Mouse (Mus musculus) adrenal gland, postnatal 4 days (tissue): ENCODE data around the gene Fam221a. TPM values are rescaled to one million over a fixed set of nuclear protein-coding genes. Genes with fewer than 3 reads are reported as not detected.

Source experiments
- DNase-seq, 2 experiments: peaks; one replicate each; pipeline ENCODE4 v3.0.0; 2021 to 2022; ENCODE audit warnings: low spot score in 2 of 2, mixed read lengths in 2 of 2
- long read RNA-seq, 2 experiments: library from polyadenylated mRNA; stranded (forward); transcript quantifications; one replicate each; pipeline ENCODE4 v2.0.0; 2021
- total RNA-seq, 2 experiments: library from RNA; stranded (reverse); gene quantifications; 2 replicates each; pipeline ENCODE4 v1.2.3; 2021

Gene Fam221a
- 1 to 10 TPM; 7.1 to 7.5 TPM for total RNA-seq
- long read RNA-seq, experiment 1, transcript Fam221a-201 (7 exons, 2,730 nt) = major isoform, 6 of 7 reads
- long read RNA-seq, experiment 1, partial matches to known transcripts = 1 of 7 reads
- long read RNA-seq, experiment 1, other reads (novel, unspliced or antisense) = 0 of 7 reads
- long read RNA-seq, experiment 2, partial matches to known transcripts = 0 of 7 reads
- long read RNA-seq, experiment 2, other reads (novel, unspliced or antisense) = 2 of 7 reads

DNA sequence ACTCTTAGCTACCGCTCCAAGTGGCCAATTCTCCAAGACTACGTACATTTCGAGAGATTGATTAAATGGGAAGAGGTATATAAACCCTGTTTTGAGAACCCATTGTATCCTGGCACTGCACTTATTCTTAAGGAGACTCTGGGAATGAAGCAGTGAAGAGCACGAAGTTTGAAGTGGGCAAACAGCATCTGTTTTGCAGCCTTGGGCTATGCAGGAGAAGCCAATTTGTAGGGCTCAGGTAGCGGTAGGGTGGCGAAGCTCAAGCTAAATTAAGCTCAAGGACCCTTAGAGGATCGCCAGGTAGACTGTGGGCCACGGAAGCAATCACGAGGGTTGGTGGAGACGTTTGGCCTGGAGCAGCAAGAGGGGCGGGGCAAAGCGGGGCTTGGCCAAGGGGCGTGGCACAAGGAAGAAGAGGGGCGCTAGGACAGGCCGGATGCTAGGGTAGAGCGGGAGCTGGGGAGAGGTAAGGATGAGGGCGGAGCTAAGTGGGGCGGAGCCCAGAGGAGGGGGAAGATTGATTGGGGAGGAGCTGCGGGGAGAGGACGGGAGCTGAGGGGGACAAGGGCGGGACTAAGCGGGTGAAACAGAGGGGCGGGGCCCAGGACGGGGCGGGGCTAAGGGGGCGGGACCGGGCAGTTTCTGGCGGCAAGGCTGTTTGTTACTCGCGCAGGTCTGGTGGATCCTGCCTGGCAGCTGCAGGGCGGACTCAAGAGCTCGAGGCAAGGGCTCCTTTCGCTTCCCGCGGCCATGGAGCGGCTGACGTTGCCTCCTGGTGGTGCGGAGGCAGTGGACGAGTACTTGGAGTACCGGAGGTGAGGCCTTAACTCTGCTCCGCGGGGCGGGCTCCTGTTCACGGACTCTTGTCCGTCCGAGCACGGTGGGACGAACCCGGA lies at the start of gene Fam221a:
TSS of gene Fam221a (plus strand) at position 581 of the 896 bp plus-strand sequence.
- peak; percentile 52 to 70 for DNase-seq

DNA sequence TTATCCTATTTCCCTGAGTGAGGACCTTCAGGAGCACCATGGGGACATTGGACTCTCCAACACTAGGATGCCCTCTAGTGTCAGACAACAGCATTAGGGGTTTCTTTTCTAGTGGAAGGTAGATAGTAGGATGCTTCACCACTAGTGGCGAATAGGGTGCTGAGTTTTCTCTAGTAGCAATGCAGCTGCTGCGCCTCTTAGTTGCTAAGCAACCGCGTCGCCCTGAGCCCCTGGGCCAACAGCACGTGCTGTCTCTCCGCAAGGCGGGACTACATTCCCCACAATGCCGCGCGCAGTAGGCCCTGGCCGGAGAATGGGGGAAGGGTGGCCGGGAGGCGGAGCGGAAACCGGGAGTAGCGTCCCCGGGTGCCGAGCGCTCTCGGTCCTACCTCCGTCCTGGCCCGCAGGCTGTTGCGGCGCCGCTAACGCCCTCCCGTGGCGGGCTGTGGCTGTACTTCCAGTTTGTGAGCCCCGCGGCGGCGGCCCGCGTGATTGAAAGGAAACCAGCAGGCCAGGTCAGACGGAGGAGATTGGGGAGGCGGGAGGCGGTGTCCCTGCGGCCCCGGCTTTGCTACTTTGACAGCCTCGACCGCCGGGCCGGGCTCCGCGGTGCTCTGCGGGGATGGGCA lies 48.5 kb upstream of the Fam221a start, which contains the start of gene Ccdc126:
TSS of gene Ccdc126 (plus strand) at position 309 of the 629 bp plus-strand sequence.
- DNase-seq = peak; percentile 87 to 96

DNA sequence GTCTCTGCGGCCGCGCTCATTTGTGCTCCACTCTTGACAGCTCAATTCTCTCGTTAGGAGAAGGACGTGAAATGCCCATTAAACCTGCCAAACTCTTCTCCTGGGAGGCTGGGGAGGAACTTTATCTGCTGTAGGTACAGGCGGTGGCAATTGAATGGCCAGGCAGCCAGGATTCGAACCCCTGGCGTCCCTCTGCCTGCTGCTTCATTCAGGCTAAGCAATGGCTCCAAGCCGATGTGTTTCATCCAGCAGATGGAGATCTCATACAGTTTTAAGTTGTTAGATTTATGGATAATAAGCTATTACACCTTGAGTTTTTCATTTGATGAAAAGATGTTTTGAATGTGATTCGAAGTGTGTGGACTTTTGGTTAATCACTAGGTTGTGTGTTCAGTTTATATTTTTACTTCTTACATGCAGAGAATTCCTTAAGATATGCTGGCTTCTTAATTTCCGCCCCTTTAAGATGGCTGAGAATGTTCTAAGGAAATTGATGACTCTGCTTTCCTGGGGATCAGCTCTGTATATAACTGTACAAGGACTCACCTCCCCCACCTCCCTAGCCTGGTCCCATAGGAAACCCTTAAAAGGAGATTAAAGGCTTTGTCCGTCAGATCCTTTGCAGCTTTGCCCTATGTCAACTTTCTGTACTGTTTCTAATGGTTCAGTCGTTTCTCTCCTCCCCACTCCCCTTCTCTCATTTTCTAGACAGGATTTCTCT lies 47.8 kb upstream of the Fam221a start:
- no peak for DNase-seq

DNA sequence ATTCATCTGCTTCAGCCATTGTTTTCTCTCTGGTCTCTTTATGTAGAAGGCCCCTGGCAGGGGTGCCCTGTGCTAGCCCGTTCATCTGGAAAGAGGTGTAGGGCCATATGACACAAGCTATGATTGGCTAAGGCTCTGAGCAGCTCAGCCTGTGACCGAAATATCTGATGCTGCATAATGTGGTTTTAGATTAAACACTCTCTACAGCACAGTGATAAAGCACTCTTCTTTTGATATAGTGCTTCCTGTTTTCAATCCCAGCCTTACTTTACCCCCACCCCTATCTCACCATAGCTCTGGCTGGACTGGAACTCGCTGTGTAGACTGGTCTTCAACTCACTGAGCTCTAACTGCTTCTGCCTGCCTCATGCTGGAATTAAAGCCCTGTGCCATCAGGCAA lies 46.2 kb upstream of the Fam221a start:
- no peak for DNase-seq

DNA sequence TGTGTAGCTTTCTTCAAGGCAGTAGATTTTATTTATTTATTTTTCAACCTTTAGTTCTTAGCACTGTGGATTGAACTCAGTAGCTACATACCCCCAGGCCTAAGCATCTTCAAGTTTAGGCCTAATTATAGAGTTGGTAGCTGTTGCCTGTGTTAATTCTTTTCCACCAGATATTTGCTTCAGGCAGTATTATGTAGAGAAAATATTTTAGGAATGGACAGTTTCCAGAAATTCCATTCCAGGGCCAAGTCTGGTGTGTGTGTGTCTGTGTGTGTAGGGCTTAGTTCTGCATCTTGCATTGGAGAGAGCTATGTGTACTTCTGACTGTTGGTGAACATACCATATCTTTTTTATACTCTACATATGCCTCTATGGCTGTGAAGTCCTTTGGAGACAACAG lies 45.5 kb upstream of the Fam221a start:
- no peak for DNase-seq

DNA sequence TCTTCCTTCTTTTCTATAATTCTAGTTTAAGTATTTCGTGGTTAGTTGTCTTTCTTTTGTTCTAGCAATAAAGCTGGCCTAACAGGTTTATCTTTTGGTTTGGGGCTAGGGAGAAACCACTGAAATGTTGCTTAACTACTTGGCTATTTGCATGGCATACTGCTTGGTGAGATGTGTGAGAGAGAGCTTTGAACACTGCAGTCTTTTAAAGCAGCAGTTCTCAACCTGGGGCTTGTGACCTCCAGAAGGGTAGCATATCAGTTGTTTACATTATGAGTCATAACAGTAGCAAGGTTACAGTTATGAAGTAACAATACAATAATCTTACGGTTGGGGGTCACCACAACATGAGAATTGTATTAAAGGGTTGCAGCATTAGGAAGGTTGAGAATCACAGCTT lies 44.6 kb upstream of the Fam221a start:
- DNase-seq = no peak

DNA sequence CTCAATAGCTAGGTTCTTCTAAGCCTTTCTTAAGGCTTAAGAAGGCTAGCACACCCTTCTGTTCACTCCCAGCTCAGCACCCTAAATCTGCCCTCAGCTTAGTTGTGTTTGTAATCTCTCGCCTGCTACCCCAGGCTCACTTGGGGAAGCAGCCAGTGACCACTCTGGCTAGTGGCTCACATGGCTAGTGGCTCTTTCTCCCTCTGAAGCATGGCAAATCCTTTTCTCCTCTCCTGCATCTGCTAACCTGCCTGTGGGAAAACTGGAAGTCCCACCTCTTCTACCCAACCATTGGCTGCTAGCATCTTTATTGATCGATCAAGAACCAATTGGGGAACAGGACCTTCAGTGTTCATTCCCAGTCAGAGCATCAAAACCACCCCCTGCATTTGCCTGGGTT lies 43.0 kb upstream of the Fam221a start:
- DNase-seq = no peak

DNA sequence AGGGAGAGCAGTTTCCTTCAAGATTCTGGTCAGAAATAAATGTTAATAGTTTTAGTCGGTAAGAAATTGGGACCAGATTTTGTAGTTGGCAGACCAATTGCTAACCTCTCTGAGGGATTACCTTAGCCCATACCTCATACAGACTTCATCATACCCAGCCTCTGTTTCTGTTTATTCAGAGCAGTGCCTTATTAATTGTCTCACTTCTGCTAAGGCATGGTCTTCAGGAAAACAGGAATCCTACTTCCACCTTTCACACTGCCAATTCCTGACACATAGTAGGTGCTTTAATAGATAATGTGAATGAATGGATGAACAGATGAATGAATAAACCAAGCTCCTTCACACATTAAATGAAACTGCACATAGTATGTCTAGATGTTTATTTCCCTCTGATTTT lies 42.2 kb upstream of the Fam221a start:
- no peak for DNase-seq

DNA sequence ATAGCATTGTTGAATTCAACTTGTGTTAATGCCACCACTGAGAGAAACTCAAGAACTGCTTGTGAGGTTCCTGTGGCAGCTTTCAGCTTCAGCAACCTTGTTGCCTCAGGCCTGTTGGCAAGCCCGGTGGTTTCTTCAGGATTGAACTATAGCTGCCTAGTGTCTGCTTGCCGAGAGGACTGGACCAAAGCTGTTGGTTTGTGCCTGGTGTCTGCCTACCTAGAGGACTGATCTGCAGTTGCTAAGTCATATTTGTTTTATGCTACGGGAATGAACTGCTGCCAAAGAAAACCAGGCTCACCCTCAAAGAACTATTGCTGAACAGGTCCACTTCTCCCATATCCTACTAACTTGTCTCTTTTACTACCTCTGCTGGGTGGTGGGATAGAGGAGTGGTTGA lies 40.7 kb upstream of the Fam221a start:
- DNase-seq = no peak

DNA sequence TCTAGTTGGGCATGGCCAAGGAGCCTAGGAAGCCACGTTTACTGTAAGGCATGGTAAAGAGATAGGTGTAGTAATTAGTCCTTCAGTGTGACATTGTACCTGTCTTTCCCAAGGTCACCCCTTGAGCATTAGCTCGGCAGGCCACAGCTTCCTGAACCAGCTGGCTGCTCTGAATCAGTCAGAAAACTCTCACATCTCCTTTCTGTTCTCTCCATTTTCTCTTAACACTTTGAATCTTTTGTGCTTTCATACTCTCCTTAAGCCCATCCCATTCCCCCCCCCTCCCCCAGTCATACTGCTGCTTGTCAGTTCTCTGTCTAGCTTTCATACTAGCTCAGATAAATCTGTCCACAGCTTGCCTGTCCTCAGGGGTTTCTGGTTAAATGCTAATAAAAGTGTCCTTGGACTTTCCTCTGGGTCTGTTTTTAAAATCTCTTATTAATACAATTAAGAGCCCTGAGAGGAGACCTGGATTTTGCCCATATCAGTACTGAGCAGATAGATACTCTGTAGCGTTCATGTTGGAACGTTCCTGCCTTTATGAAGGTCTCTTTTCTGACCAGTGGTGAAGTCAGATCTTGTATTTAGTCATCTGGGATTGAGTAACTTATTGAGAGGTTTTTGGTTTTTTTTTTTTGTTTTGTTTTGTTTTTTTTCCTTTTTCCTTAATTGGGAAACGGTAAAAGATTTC lies 36.0 kb upstream of the Fam221a start:
- no peak for DNase-seq

DNA sequence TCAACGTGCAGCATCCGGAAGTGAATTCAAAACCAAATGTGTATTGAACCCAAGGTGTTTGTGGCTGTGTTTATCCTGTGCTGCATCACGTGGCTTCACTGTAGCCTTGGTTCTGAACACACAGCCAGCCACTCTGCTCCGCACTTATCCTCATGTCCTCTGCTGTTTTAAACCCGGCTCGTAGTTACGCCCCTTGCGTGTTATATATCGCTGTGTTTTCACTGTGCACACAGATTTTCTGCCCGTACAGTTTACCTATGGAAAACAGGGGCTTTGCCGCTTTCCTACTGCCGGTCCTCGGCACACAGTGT lies 35.5 kb upstream of the Fam221a start:
- DNase-seq = no peak

DNA sequence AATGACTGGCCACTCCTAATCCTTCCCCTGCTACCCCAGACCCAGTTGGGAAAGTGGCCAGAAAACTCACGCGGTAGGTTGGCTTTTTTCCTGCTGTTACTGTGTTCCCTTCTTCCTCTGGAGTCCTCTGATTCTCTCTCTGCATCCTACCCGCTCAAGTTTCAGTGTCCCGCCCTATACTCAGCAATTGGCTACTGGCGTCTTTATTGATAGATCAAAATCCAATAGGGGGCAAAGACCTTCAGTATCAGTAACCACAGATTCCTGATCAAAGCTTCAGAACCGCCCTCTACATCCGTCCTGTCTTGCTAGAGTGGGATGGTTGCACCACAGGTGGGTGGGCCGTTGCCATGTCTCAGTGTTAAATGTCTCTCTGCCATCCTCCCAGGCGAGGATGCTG lies 29.0 kb upstream of the Fam221a start:
- no peak for DNase-seq

DNA sequence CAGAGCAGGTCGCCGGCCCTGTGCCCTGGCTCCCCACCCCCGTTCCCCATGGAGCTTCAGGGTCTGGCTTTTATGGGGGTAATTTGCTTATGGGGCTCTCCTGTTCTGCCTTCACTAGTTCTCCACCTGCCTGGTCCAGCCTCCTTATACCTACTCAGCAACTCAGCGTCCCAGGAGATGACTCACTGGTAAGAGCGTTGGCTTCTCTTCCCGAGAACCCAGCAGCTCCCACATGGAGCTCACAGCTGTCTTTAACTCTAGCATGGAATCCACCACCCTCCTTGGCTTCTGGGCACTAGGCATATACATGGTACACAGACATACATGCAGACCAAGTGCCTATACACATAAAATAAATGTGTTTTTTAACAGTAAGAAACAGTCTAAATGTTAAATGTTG lies 28.4 kb upstream of the Fam221a start:
- no peak for DNase-seq

DNA sequence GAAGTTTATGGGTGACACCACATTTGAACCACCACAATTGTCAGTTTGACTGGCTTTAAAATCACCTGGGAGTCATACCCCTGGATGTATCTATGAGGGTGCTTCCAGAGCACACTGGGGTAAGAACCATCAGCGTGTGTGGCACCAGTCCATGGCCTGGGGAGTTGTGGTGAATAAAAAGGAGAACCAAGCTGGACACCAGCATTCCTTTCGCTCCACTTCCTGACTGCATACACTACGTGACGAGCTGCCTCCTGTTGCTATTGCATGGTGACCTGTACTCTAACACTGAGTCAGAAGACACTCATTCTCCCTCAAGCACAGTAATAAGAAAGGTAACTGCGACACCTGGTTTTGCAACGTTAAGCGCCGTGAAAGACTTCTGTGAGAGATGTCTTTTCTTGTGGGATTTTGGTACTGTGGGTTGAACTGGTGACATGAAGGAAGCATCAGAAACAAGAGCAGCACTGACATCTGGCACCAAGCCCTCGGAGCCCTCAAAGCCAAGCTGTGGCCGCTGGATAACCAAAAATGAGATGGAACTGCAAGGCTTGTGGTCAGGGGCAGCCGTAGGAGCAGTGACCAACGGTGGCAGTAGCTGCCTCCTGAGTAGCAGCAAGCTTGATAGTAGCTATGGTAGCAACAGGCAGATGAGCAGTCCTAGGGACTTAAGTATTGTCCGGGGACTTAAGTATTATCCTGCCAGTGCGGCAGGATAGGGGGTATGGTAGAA lies 23.6 kb upstream of the Fam221a start:
- no peak for DNase-seq

DNA sequence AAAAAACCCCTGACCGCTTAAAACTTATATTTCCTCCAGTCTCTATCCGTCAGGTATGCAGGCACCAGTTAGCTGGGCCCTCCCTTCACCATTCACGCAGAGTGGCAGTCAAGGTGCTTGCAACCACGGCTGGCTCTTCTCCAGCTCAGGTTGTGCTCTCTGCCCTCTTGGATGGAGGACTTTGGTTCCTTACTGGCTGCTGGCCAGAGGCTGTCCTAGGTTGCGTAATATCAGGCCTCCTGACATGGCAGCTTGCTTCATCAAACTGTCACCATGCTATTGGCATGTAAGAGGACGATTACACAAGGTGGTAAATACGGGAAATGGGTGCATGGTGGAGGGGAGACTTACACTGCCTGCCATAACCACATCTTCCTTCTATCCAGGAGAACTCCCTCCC lies 17.7 kb upstream of the Fam221a start:
- DNase-seq = no peak

DNA sequence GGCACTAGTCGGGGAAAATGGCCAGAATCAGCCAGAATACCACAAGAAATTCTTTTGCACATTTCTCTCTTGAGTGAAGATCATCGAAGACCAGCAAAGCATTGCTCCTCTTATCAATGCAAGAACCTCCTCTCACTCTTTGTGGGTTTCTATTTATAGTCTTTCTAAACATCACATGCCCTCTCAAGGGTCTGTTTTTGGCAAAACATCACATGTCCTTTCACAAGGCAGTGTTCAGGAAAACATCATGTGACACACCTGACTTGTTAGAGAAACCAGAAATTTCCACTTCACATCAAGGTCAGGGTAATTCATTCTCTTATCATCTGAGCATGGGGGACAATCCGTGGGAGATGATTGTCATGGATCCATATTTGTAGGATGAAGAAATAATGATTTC lies 12.9 kb upstream of the Fam221a start:
- no peak for DNase-seq

DNA sequence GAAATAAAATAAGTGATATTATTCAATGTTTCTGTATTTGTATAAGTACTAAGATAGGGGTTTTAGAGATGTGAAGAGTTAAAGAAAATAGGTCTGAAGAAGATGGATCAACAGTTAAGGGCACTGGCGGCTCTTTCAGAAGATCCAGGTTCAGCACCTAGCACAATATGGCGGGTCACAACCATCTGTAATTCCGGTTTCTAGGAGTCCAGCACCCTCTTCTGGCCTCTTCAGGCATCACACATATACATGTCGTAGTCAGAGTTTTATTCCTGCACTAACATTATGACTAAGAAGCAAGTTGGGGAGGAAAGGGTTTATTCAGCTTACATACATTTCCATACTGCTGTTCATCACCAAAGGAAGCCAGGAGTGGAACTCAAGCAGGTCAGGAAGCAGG lies 12.4 kb upstream of the Fam221a start:
- DNase-seq = no peak

DNA sequence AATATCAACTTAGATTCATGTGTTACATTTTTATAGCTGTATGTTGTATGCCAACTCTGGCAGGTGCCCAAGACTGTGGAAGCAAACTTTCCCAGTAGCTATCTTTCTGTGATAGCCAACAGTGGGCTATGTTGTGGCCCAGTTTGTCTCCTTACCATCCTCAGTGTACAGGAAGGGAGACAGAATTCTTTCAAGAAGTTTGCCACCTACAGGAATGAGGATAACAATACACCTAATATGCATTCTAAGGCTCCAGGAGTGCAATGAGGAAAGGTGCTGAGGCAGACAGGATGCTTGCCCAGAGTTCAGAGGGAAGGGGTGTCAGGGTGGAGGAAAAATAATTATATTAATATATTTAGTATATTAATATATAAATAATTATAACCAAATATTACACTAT lies 7.1 kb upstream of the Fam221a start:
- DNase-seq = no peak

DNA sequence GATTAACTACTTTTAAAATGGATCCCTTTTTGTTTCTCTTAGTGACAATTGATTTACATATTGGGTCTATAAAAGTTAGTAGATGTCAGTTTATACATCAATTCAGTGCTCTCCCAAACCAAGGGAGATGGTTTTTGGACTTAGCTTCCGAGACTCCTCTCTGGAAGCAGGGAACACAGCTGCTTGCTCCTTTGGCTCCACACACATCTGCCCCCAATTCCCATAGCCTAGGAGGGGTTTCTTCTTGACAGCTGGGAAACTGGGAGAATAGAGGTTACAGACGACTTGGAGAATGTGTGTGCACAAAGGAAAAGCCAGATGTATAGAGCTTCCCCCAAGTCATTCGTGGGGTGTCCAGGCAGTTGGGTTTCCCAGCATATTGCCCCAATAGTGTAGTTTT lies 673 bp downstream of the Fam221a start:
- DNase-seq = no peak

DNA sequence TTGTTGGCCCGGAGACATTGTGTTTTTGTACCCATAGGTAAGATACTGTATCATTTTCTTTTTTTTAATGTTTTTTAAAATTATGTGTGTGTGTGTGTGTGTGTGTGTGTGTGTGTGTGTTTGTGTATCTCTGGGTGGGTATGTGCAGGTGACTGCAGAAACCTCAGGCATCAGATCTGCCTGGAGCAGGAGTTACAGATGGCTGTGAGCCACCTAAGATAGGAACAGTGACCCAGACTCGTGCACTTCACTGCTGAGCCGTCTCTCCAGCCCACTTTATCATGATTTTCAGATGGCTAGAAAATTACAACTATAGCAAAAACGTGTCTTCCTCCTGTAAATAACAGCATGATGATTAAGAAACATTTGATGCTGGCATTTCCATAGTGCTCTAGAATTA lies 5.2 kb downstream of the Fam221a start:
- DNase-seq = no peak
